Mouse (Mus musculus): ENCODE data around the gene Setdb1.

The Setdb1 gene

DNA sequence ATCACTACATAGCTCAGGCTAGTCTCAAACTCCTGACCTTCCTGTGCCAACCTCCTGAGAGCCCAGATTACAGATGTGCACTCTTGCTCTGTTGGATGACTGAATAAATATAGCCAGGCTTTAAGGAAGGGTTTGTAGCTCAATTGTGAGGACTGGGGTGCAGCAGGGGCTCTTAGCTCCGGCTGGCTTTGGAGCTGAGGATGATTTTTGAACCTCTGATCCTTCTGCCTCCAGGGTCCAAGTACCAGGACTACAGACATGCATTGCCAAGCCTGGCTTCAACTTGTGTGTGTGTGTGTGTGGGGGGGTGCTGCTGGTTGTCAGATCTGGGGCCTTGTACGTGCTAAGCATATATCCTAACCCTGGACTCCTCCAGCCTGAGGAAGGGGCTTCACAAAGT, 64.1 kb downstream of the Setdb1 start:
- no peak for DNase-seq (ENCODE audit: low read depth, low spot score)

DNA sequence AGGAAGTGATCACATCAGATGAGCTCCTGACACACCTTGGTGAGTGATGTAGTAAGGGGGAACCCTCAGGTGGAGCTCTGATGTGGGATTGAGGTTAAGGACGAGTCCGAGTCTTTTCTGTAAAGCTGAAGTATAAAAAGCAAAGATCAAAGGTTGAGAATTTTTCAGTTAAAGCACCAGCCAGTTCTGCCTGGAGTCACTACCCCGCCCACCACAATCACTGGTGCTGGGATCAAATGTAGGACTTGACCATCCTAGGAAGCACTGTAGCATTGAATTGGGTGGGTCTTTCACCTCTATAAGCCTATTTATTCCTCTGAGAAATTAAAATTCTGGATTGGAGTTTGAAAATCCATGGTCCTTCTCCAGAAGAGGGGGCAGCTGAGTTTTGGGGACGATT, 66.0 kb downstream of the Setdb1 start:
- no peak for DNase-seq (ENCODE audit: low read depth, low spot score)

- peak; percentile 95 for DNase-seq (ENCODE audit: low read depth, low spot score)
Measured at GRCm38 (mm10) chr3:95290156-95290555, 66.8 kb downstream of the Setdb1 start.

DNA sequence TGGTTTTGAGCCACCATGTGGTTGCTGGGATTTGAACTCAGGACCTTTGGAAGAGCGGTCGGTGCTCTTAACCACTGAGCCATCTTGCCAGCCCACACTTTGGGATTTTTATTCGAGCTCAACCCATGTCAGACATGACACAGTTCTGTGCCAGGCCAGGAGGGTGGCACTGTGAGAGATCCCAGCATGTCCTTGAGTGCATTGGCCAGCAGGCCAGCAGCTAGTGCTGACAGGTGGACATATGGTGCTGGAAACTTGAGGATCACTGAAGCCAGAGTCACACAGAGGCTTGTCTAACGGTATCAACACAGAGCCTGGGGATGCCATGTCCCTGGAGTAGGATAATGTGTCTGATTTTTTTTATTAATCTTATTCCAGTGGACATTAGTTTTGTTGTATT, 67.6 kb downstream of the Setdb1 start:
- DNase-seq (ENCODE audit: low read depth, low spot score) = no peak

DNA sequence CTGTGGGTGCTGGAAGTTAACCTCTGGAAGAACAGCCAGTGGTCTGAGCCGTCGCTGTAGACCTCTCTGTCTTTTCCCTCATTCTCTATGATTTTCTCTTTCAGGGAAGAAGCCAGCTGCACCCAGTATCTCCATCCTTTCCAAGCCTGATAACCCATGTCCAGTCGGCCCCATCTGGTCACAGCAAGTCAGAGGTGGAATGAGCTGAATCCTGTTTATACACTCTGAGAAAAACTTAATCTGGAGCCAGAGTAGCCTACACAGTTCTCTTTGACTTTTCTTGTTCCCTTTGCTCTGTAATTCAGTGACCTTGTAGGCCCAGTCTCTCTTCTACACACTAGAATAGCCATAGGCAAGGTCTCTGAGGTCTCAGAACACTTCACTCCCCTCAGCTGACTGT, 69.5 kb downstream of the Setdb1 start:
- DNase-seq (ENCODE audit: low read depth, low spot score) = no peak

DNA sequence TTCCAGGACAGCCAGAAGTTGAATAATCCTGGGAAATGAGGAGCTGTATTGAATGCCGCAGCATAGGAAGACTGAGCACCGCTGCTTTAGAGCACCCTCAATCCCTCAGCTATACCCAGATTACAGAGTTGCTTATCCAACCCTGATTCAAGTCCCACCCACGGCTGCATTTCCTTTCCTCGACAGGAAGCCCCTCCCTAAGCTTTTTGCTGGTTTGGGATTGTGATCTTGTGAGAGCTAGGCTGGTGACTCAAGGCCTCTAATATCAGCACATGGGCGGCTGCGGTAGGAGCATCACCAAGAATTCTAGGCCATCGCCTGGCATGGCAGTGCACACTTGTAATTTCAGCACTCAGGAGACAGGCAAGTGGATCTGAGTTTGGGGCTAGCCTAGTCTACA, 70.5 kb downstream of the Setdb1 start:
- peak; percentile 88 for DNase-seq (ENCODE audit: low read depth, low spot score)

DNA sequence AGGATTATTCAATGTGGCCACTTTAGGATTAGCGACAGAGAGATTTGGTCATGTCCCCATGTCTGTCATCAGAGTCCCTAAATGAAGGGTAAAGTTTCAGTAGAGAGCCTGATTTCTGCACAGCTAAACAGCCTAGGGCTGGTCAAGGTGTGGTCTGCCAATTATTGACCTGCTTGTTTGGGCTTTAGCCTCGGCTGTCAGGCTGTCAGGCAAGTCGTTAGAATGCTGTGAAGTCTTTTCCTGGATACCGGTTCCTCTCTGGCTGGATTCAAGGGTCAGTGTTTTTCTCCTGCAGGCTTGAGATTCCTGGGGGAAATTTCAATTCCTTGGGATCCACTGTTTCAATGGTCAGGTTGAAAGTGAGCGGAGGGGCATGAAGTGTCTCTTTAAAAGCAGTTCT, 71.0 kb downstream of the Setdb1 start:
- DNase-seq (ENCODE audit: low read depth, low spot score) = no peak

GRCm38 (mm10) chr3:95285390-95285789, 71.6 kb downstream of the Setdb1 start:
- no peak for DNase-seq (ENCODE audit: low read depth, low spot score)

DNA sequence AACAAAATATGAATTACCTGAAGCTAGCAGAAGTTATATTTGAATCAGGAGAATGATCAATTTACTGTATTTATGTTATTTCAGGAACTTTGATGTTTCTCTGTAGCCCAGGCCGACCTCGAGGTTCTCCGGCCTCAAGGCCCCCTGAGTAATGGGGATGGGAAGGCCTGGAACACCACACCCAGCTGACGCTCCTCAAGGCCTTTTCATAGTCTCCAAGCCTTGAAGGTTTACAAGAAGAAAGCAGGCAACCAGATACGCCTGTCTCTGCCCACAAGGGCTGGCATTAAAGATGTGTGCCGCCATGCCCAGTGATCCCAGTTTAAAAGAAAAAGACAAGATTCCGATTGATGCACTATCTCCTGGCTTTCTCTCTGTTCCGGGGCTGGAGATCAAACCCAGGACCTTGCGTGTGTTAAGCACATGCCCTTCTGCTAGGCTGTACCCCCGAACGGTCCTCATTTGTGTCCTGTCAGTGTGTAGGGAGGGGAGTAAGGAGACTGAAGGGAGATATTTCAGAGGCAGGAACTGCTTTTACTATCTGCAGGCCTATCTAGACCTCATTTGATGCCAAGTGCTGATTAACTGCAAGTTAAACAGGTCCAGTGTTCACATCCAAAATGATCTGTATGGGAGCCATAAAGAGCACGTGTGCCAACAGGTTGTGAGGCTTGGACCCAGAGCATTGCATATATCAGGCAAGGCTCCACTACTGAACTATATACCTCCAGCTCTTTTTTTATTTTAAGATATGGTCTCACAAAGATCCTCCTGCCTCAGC, 72.3 kb downstream of the Setdb1 start:
- DNase-seq (ENCODE audit: low read depth, low spot score) = no peak

- DNase-seq (ENCODE audit: low read depth, low spot score) = no peak
Measured at GRCm38 (mm10) chr3:95284062-95284461, 72.9 kb downstream of the Setdb1 start.

DNA sequence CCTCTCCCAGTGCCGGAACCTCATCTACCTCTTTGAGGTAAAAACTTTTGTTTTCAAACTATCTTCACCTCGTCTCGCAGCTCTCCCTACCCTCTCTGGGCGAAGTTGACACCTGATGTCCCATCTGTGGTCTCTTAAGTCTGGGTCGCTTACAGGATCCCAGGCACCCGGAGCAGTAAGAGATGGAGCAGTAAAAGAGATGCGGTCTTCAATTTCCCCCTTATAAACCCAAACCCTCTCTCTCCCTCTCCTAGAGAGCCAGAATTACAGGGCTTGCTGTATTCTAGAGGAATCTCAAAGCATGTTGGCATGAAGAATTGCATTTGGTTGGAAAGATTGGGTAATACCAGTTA, 73.4 kb downstream of the Setdb1 start:
- DNase-seq (ENCODE audit: low read depth, low spot score) = no peak

DNA sequence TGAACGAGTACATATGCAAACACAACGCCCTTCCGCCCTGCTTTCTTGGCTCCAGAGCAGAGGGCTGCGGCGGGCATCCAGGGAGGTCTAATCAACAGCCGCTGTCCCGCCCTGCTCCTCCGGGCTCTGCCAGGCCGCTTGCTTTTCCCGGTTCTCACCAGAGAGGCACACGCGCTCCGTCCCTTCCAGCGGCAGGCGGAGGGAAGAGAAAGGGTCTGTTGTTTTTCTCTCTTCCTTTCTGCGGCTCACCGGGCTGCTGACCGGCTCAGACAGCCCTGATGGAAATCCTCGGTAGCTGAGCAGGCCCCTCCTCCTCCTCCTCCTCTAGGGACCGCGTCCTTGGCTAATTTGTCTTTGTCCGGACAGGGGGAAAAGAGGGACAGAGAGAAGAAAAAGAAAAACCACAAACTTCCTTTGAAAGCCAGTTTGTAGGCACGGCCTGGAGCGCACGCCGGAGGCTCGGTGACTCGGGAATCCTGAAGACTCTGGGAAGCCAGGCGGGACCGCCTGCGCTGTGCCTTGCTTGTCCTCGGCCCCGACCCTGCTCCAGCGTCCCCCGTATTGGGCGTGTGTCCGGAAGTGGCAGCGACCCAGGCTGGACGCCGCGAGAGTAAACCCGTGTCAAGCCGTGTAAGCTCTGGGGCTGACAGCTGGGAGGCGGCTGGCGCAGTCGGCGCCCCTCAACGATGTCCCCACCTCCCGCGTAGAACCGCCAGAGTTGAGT, 74.0 kb downstream of the Setdb1 start:
- peak; percentile 89 for DNase-seq (ENCODE audit: low read depth, low spot score)

- no peak for DNase-seq (ENCODE audit: low read depth, low spot score)
Measured at GRCm38 (mm10) chr3:95282381-95282864, 74.6 kb downstream of the Setdb1 start.

DNA sequence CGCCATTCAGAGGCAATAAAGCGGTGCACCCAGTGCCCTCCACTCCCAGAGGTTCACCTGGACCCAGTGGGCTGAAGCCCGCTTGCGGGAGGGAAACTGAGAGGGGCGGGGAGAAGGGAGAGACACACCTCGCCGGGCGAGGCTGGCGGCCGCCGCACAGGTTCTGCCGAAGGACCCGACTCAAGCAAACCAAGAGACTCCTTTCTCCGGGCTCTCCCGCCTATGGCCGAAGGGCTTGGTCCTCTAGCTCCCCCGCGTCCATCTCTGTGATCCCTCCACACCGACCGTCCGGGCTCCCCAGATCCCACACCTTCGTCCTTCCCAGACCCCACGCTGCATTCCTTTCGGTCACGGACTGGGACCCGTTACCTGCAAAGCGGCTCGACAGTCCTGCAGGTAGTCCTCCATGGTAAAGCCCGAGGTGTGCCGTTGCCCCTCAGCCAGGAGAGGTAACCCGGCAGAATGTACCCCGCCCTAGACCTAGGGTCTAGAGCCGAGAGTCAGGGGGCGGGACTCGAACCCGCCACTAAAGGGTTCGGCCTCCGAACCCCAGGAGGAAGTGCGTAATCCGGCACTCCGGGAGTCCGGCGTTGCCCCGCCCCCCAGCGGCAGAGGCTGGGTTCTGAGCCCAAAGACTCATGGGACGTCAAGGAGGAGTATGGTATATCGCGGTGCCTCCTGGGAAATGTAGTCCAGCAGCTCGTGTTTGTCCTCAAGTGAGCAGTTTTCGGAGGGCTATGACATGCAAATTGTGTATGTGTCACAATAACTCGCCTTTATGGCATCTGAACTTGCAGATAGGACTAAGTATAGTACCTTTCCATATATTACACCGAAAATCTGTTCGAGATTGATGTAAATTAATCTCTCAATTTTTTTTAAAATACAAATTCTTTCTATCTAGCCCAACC, 75.5 kb downstream of the Setdb1 start, which contains the start of the genes Mindy1 and Prune1:
Mindy1 (plus strand) TSS at position 130 of the 911 bp plus-strand sequence.
Prune1 (minus strand) TSS at position 861 of the 911 bp plus-strand sequence.
- peak; percentile 98 for DNase-seq (ENCODE audit: low read depth, low spot score)

GRCm38 (mm10) chr3:95280747-95281146, 76.3 kb downstream of the Setdb1 start:
- no peak for DNase-seq (ENCODE audit: low read depth, low spot score)

GRCm38 (mm10) chr3:95277149-95277551, 79.9 kb downstream of the Setdb1 start:
- DNase-seq (ENCODE audit: low read depth, low spot score) = peak; percentile 72

GRCm38 (mm10) chr3:95276428-95276934, 80.5 kb downstream of the Setdb1 start:
- peak; percentile 50 for DNase-seq (ENCODE audit: low read depth, low spot score)

GRCm38 (mm10) chr3:95275161-95275560, 81.8 kb downstream of the Setdb1 start:
- DNase-seq (ENCODE audit: low read depth, low spot score) = peak; percentile 32

GRCm38 (mm10) chr3:95274453-95274852, 82.5 kb downstream of the Setdb1 start:
- DNase-seq (ENCODE audit: low read depth, low spot score) = peak; percentile 34

All from R1 (cell line).